Mouse (Mus musculus) C2C12 (cell line): Measurements from ENCODE around the gene Dmrta2.

Source experiments
- CEBPB ChIP-seq: IDR thresholded peaks from one replicate; pipeline ENCODE4 v1.6.1; 2011; ENCODE audit warnings: low read depth, mild to moderate bottlenecking, control low read depth, moderate library complexity
- CTCF ChIP-seq: IDR thresholded peaks from one replicate; pipeline ENCODE4 v1.5.1; 2011; ENCODE audit not compliant: control insufficient read depth, insufficient read depth, insufficient read length
- MAX ChIP-seq: IDR thresholded peaks from one replicate; pipeline ENCODE4 v1.6.1; 2011; ENCODE audit warnings: mild to moderate bottlenecking, control low read depth
- MYOD1 ChIP-seq: IDR thresholded peaks from one replicate; pipeline ENCODE4 v1.6.1; 2011; ENCODE audit warnings: low read depth; ENCODE audit not compliant: control insufficient read depth, insufficient read length
- MYOG ChIP-seq: IDR thresholded peaks from one replicate; pipeline ENCODE4 v1.6.1; 2011; ENCODE audit not compliant: control insufficient read depth, insufficient read length; ENCODE audit errors: extremely low read depth
- USF1 ChIP-seq: IDR thresholded peaks from one replicate; pipeline ENCODE4 v1.6.1; 2011; ENCODE audit warnings: low read depth, mild to moderate bottlenecking, control low read depth, moderate library complexity

GRCm38 (mm10) chr4:109975381-109976240 lies 2.2 kb upstream of the Dmrta2 start:
- TF ChIP-seq CTCF: no peak
- TF ChIP-seq MYOD1: no peak
- TF ChIP-seq MAX: no peak
- TF ChIP-seq CEBPB: no peak
- no peak for TF ChIP-seq USF1
- TF ChIP-seq MYOG: no peak
